Mouse (Mus musculus): ENCODE results near the gene Klhl22.

GRCm38 (mm10) chr16:17796971-17797811 lies 37.8 kb downstream of the Klhl22 start, which contains the start of gene Scarf2:
- TF ChIP-seq CTCF (IDR thresholded peaks at IDR 0.05; ENCODE audit: low read depth) (no peak), EP300 (IDR thresholded peaks at IDR 0.05; ENCODE audit: low read depth) (no peak)

All from heart, postnatal 0 days (tissue).